Mouse (Mus musculus): Measurements from ENCODE around the gene Spcs3. TPM values are rescaled to one million over a fixed set of nuclear protein-coding genes. Genes with fewer than 3 reads are reported as not detected.
A peak's percentile ranks its signal among the peaks of the same experiment; 100 is the strongest.
"Not testable (repeated sequence)": the region's sequence is repeated elsewhere in the genome, so short reads cannot be mapped to it uniquely, and the experiment has no call there.

Gene Spcs3
- total RNA-seq (2021) = 10 to 100 TPM; 42.3 to 44.2 TPM

GRCm38 (mm10) chr8:54529382-54530296 lies at the start of gene Spcs3, which contains the start of gene Asb5:
Spcs3 (minus strand) TSS chr8:54529998.
Asb5 (plus strand) TSS chr8:54529580.
- DNase-seq (ENCODE audit: extremely low spot score in 1 of 2, low spot score in 1 of 2) = peak; percentile 90 to 94

DNA sequence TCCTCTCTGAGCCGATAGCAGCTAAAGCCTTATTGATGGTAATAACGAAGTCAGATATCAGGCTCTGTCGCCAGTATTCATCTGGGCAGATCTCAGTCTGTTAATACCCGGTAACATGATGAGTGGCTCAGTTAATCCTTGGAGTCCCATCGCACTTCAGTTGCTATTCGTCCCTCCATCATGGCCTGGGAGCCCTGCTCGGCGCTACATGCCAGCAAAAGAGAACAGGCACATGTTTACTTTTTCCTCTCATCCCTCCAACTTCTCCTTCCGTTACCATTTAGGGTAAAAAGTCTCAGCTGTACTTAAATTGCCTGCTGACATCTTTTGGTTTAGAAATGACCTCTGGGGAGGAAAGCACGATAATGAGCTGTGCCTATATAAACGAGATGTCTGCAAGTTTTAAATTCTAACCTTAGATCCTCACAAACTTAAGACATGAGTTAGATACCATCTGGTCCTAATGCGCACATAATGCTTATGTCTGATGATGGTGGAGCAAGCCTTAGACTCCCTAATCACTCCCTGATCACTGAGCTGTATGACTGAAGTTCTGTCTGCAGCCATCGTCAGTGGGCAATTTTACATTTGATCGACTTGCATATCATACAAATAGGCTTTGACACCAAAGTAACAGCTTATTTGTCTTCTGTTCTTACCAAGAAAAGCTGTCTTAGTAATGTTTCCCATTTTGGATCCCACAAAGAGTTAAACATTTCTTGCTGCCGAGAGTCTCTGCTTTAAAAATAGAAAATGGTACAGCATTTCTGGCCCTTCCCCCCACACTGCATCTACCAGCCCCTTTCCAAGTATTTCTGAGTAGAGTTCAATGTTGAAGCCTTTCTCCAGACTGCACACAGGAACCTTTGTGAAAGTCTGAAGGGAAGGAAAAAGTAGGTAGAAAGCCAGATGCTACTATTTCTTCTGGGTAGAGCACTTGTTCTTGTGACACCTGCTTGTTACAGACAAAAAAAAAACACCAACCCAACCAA lies 41.1 kb upstream of the Spcs3 start:
- DNase-seq (ENCODE audit: extremely low spot score in 1 of 2, low spot score in 1 of 2) = no peak

DNA sequence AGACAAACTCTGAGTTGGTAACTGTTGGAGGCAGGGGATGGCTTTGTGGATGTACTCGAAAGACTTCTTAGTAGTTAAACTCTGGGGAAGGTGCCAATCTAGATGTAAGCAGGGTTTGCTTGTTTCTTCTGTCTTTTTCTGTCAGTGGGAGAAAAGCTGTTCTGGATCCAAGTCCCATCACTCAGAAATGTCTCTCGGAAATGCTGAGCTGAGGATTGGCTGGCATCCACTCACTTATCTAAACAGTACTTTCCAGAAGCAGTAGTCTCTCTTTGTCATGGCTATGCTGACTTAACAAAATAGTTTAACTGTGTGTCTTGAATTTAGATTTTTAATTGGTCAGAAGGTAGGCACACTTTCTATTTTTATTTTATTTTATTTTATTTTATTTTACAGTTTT lies 37.4 kb upstream of the Spcs3 start:
- no peak for DNase-seq (ENCODE audit: extremely low spot score in 1 of 2, low spot score in 1 of 2)

DNA sequence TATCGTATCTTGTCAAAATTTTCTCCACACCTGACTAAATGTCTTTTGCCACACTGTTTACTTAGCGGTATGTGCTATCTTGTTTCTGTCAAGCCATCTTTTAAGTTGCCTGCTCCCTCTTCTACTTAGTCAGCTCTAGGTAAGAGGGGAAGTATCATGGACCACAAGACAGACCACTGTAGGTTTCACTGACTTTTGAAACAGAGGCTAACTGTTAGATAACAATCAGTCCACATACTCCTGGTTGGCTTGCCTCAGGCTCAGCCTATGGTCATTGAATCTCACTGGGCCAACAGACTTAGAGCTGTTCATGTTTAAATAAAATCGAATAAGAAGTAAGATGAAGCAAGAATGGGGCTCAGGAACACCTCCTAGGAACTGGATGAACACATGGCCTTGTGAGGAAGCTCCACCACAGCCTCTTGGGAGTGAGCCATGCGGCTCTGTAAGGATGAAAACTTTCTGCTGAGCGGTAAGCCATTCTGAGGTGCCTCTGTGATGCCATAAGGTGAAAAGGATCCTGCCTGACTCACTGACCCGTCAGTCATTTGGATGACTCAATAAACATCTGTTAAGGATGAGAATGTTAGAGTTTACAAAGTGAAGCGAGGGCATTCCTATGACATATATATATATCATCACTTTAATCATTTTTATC lies 35.9 kb upstream of the Spcs3 start:
- no peak for DNase-seq (ENCODE audit: extremely low spot score in 1 of 2, low spot score in 1 of 2)

DNA sequence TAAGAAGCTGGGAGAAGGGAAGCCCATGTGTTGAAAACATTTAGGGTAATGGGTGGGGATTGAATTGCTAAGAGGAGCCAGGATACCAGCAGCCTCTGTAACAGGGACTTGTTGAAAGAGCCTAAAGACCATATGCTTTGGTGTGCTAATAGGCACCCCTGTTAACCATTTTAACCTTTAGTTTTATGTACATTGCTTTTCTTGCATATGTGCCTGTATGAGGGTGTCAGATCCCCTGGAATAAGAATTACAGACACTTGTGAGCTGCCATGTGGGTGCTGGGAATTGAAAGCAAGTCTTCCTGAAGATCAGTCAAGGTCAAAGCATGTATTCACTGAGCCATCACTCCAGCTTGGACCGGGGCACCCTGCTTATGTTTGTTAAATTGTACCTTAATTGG lies 35.4 kb upstream of the Spcs3 start:
- DNase-seq (ENCODE audit: extremely low spot score in 1 of 2, low spot score in 1 of 2) = no peak

DNA sequence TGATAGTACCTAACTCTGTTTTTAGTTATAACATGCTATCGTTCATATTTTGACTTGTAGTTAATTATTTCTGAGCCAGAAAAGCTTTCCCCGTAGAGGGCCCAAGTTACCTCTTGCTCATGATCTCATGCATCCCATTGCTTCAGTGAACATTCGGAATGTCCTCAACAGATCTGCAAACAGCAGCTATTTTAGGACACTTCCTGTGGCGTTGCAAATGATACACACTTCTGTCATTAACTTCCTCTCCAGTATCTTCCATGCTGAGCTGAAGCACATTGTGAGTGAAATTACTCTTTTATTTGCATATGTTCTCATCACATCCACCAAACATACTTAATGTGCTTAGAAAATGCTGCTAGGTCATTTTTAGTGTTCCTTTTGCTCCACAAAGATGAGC lies 32.3 kb upstream of the Spcs3 start:
- no peak for DNase-seq (ENCODE audit: extremely low spot score in 1 of 2, low spot score in 1 of 2)

DNA sequence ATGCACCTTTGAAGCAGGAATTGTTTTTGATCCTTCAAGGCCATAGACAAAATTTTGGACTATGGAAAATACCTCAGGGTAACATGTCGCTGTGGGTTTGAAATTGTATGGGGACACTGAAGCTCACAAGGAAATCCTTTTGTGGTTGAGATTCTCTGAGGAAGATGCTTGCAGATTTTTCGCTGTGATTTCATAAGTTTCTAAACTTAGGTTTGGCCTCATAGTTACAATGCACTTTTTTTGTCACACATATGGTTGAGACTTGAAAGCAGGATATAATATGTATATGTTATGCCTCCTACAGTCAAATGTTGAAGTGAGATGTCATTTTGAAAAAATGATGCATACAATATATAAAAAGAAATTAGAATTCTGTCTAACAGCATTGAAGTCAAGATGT lies 25.1 kb upstream of the Spcs3 start:
- no peak for DNase-seq (ENCODE audit: extremely low spot score in 1 of 2, low spot score in 1 of 2)

DNA sequence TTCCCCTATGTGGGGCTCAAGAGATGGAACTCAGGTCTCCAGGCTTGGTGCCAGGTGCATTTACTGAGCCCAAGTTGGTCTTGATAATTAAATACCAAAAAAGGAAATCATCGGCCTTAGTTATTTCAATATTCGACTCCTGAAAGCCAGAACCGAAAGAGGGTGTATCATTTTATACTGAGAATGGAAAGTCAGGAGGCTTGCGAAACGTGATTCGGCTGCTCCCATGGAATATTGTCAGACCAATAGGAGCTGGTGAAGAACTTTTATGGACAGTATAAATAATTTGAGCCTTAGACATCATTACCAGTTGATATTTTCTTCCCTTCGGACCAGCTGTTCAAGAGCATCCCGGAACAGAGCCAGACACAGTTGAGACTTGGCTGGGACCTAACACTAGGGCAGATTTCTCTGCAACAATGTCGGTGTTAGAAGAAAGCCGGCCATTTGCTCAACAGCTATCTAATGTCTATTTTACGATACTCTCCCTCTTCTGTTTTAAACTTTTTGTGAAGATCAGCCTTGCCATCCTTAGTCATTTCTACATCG lies 20.3 kb upstream of the Spcs3 start:
- DNase-seq (ENCODE audit: extremely low spot score in 1 of 2, low spot score in 1 of 2) = no peak

- DNase-seq (ENCODE audit: extremely low spot score in 1 of 2, low spot score in 1 of 2) = no peak
These were observed 18.6 kb upstream of the Spcs3 start for GRCm38 (mm10) chr8:54548383-54548782.

GRCm38 (mm10) chr8:54541331-54541730 lies 11.5 kb upstream of the Spcs3 start:
- DNase-seq (ENCODE audit: extremely low spot score in 1 of 2, low spot score in 1 of 2) = no peak

DNA sequence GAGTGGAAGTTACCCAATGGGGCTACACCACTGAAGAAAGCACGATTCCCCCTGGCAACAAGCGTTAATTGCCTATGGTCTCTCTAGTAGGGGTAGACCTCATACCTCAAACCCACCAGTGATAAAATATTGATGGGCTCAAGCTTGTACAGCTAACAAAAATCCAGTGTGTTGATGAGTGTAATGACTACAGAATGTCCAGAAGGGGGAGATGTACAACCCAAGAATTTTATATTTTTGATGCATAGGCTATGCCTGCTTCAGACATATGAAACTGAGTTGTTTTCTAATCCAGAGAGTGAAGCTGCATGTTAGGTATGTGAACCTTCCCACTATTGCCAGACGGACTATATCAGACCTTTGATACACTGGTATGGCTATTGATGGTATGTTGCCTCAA lies 7.5 kb upstream of the Spcs3 start:
- DNase-seq (ENCODE audit: extremely low spot score in 1 of 2, low spot score in 1 of 2) = no peak

- no peak for DNase-seq (ENCODE audit: extremely low spot score in 1 of 2, low spot score in 1 of 2)
These were observed 5.4 kb upstream of the Spcs3 start for GRCm38 (mm10) chr8:54535172-54535571.

DNA sequence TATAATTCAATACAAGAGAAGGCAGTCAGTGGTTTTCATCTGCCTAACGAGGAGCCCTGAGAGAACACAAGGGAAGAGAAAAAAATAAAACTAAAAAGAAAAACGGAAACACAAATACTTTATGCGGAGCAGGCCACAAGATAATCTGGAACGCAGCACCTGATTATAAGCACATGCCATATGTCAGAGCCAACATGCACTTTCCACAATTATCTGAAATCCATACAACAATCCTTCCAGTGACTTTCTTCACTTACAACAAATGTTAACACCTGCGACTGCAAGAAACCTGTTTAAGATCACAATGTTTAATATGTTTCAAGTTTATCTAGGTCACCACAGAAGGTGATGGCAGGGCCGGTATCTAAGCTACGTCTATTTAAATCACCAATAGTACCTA lies 1.2 kb downstream of the Spcs3 start:
- DNase-seq (ENCODE audit: extremely low spot score in 1 of 2, low spot score in 1 of 2) = no peak

GRCm38 (mm10) chr8:54526700-54527099 lies 3.1 kb downstream of the Spcs3 start:
- DNase-seq (ENCODE audit: extremely low spot score in 1 of 2, low spot score in 1 of 2) = no peak

DNA sequence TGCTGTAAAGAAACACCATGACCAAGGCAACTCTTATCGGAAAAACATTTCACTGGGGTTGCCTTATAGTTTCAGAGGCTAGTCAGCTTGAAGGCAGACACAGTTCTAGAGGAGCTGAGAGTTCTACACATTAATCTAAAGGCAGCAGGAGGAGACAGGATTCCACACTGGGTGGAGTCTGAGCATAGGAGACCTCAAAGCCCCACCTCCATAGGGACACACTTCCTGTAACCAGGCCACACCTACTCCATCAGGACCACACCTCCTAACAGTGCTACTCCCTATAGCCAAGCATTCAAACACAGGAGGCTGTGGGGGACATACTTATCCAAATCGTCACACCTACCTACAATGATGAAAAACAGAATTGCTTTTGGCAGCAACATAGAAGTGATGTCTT lies 4.2 kb downstream of the Spcs3 start:
- DNase-seq (ENCODE audit: extremely low spot score in 1 of 2, low spot score in 1 of 2) = no peak

- no peak for DNase-seq (ENCODE audit: extremely low spot score in 1 of 2, low spot score in 1 of 2)
These were observed 9.3 kb downstream of the Spcs3 start for GRCm38 (mm10) chr8:54520516-54520915.

GRCm38 (mm10) chr8:54518756-54519460 lies 10.9 kb downstream of the Spcs3 start:
- DNase-seq (ENCODE audit: extremely low spot score in 1 of 2, low spot score in 1 of 2) = no peak

DNA sequence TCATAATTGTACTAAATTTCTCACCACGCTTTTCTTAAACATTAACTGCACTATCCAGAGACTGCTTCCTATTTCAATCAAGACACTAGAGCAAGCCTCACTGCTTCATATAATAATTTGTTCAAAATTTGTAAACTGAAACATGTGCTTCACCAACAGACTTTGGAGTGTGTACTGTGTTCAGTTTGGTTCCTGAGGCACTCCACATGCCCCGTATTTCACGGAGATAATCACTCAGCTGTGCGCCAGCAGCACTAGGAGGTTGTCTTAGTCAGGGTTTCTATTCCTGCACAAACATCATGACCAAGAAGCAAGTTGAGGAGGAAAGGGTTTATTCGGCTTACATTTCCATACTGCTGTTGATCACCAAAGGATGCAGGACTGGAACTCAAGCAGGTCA lies 17.6 kb downstream of the Spcs3 start:
- DNase-seq (ENCODE audit: extremely low spot score in 1 of 2, low spot score in 1 of 2) = not testable (repeated sequence)

GRCm38 (mm10) chr8:54511791-54512190 lies 18.0 kb downstream of the Spcs3 start:
- no peak for DNase-seq (ENCODE audit: extremely low spot score in 1 of 2, low spot score in 1 of 2)

Measured in layer of hippocampus, postnatal 25 days (tissue).